ENCODE assay signal across 23 mouse cellular contexts in the genomic region with DNA sequence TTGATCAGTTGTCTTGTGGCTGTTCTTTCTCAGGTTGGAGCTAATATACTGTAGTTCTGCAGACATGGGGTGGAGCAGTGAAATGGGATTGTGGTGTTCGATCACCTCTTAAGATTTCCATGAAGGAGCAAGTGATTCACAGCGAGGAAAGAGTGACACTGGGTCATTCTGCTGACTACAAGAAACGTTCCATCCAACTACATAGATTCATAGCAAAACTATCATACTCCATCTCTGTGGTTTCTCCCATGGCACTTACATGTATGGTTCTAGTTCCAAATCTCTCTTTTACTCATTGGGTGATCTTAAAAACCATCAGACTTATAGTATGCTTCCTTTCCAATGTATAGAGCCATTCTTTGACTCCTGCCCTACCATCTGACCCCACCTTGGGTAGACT. TPM values are rescaled to one million over a fixed set of nuclear protein-coding genes. Genes with fewer than 3 reads are reported as not detected.
DNase-seq lines count a peak whose midpoint lies in the region; ATAC-seq and TF ChIP-seq lines count a peak whose summit lies in the region.
"Had no signal": no experiment of that assay in that cellular context is flagged by ENCODE, and none has a peak within 500 bp of the region (broad histone marks: within the 10 kb centered on the region; RNA-seq: fewer than 3 reads in every experiment).

No protein-coding gene starts in this region.

- in situ Hi-C loops in CH12.LX (cut with MboI; ENCODE audit: low pct_ligation_motif_present, low pct_unique_long_range_greater_than_20kb, low sequenced_read_pairs) = no loop called here

- H3K4me3 ChIP-seq in liver, embryonic 13.5 days (replicated peaks) = no peak overlapping the region
- no peak overlapping the region for H3K4me3 ChIP-seq in liver, postnatal 0 days (ENCODE audit: low read depth, low read length)
- H3K4me3 ChIP-seq in CH12.LX (replicated peaks in 1 of 3; ENCODE audit: low read depth in 2 of 3, low read length in 2 of 3, poor library complexity in 1 of 3) = no peak overlapping the region
- H3K4me3 ChIP-seq: embryonic facial prominence, embryonic 13.5 days; embryonic facial prominence, embryonic 15.5 days; erythroblast, embryonic 14.5 days; forebrain, embryonic 10.5 days; forebrain, embryonic 12.5 days had no signal

- no peaks in the 10 kb centered on the region for H3K36me3 ChIP-seq in liver, embryonic 13.5 days
- H3K36me3 ChIP-seq in liver, postnatal 0 days (replicated peaks; ENCODE audit: insufficient read depth, low read length) = no peaks in the 10 kb centered on the region
- H3K36me3 ChIP-seq in CH12.LX (replicated peaks in 1 of 2; ENCODE audit: control insufficient read depth in 1 of 2, insufficient read depth in 1 of 2, low read length in 1 of 2) = no peaks in the 10 kb centered on the region
- H3K36me3 ChIP-seq: embryonic facial prominence, embryonic 13.5 days; embryonic facial prominence, embryonic 15.5 days; forebrain, embryonic 10.5 days; forebrain, embryonic 12.5 days had no signal

- H3K4me1 ChIP-seq in liver, embryonic 13.5 days (replicated peaks) = peaks cover 28% of the 10 kb centered on the region
- peaks cover 14% of the 10 kb centered on the region for H3K4me1 ChIP-seq in liver, postnatal 0 days (ENCODE audit: insufficient read depth)
- H3K4me1 ChIP-seq in CH12.LX (ENCODE audit: control insufficient read depth in 1 of 2, insufficient read depth in 2 of 2) = peaks cover 12 to 19% of the 10 kb centered on the region in 2 experiments
- H3K4me1 ChIP-seq: embryonic facial prominence, embryonic 13.5 days; embryonic facial prominence, embryonic 15.5 days; forebrain, embryonic 10.5 days; forebrain, embryonic 12.5 days had no signal

- dilution Hi-C loops in CH12.LX (cut with MboI; ENCODE audit: extremely low pct_ligation_motif_present, extremely low pct_unique_long_range_greater_than_20kb, low sequenced_read_pairs) = no loop called here

- ATAC-seq in liver, embryonic 13.5 days (ENCODE audit: low read depth) = no peak
- no peak for ATAC-seq in liver, postnatal 0 days
- ATAC-seq: CD4-positive, CD25-positive, alpha-beta regulatory T cell, adult 4 months; forebrain, embryonic 14.5 days; forebrain, embryonic 16.5 days had no signal

- TF ChIP-seq EP300 in liver, postnatal 0 days (IDR thresholded peaks at IDR 0.05; ENCODE audit: low read depth) = no peak
- no peak; the same call in 1 of the 2 replicates for TF ChIP-seq EP300 in CH12.LX (IDR thresholded peaks at IDR 0.05; ENCODE audit: low read length)

- H3K9ac ChIP-seq in liver, embryonic 13.5 days = no peak overlapping the region
- H3K9ac ChIP-seq in liver, postnatal 0 days (replicated peaks) = no peak overlapping the region
- no peak overlapping the region for H3K9ac ChIP-seq in CH12.LX (ENCODE audit: insufficient read depth, low read depth)
- H3K9ac ChIP-seq: embryonic facial prominence, embryonic 13.5 days; embryonic facial prominence, embryonic 15.5 days; forebrain, embryonic 12.5 days had no signal

- no peaks in the 10 kb centered on the region for H3K27me3 ChIP-seq in liver, embryonic 13.5 days
- no peaks in the 10 kb centered on the region for H3K27me3 ChIP-seq in liver, postnatal 0 days (ENCODE audit: insufficient read depth, low read length)
- H3K27me3 ChIP-seq in CH12.LX (replicated peaks) = no peaks in the 10 kb centered on the region
- H3K27me3 ChIP-seq: embryonic facial prominence, embryonic 13.5 days; embryonic facial prominence, embryonic 15.5 days; forebrain, embryonic 12.5 days had no signal

- 73% methylated on average over 3 of the region's 3 CpGs for WGBS in liver, embryonic 13.5 days (ENCODE audit: insufficient replicate concordance)
- WGBS in liver, postnatal 0 days (ENCODE audit: insufficient replicate concordance) = 88% methylated on average over 3 of the region's 3 CpGs

- TF ChIP-seq RAD21 in CH12.LX (IDR thresholded peaks at IDR 0.05; ENCODE audit: low read depth, low read length) = no peak

- no peak overlapping the region for H3K4me2 ChIP-seq in liver, embryonic 13.5 days
- no peak overlapping the region for H3K4me2 ChIP-seq in liver, postnatal 0 days (ENCODE audit: low read depth, low read length)
- no peak overlapping the region for H3K4me2 ChIP-seq in CH12.LX (ENCODE audit: insufficient read depth, low read depth, poor library complexity, severe bottlenecking)
- H3K4me2 ChIP-seq: embryonic facial prominence, embryonic 13.5 days; embryonic facial prominence, embryonic 15.5 days; forebrain, embryonic 12.5 days had no signal

- no peaks in the 10 kb centered on the region for H3K9me3 ChIP-seq in liver, embryonic 13.5 days (replicated peaks)
- H3K9me3 ChIP-seq in liver, postnatal 0 days (ENCODE audit: low read length) = no peaks in the 10 kb centered on the region
- no peaks in the 10 kb centered on the region for H3K9me3 ChIP-seq in CH12.LX (replicated peaks; ENCODE audit: low read length)
- H3K9me3 ChIP-seq: embryonic facial prominence, embryonic 13.5 days; embryonic facial prominence, embryonic 15.5 days; forebrain, embryonic 10.5 days; forebrain, embryonic 12.5 days had no signal

- no peaks in the 10 kb centered on the region for H3K79me2 ChIP-seq in CH12.LX (replicated peaks; ENCODE audit: control insufficient read depth, extremely low read depth, insufficient read depth, poor library complexity, severe bottlenecking)

- no peak for TF ChIP-seq CTCF in liver, postnatal 0 days (IDR thresholded peaks at IDR 0.05; ENCODE audit: low read depth)
- no peak for TF ChIP-seq CTCF in CH12.LX (conservative IDR thresholded peaks at IDR 0.05 in 1 of 2, IDR thresholded peaks at IDR 0.05 in 1 of 2; ENCODE audit: low read depth in 2 of 2, low read length in 2 of 2)

- no peak for TF ChIP-seq POLR2A in CH12.LX (IDR thresholded peaks at IDR 0.05; ENCODE audit: low read depth, low read length)

- peak; percentile 6 for DNase-seq in heart, adult 11 months
- DNase-seq in heart, adult 9 months (ENCODE audit: low spot score in 2 of 2) = no peak
- DNase-seq in liver, embryonic 13.5 days = no peak
- no peak for DNase-seq in liver, postnatal 0 days
- DNase-seq in CH12.LX (ENCODE audit: extremely low read depth) = no peak
- DNase-seq: adrenal gland, adult 2 months; adrenal gland, postnatal 10 days; adrenal gland, postnatal 25 days; cerebellum, adult 11 months; cerebellum, adult 18-20 months; cerebellum, adult 8-10 months; cerebellum, adult 9-11 months; cerebellum, postnatal 14 days; cerebellum, postnatal 36 days; embryo, embryonic 11 days had no signal

- peak overlapping the region; percentile 36; the same call in 1 of the 2 replicates for H3K27ac ChIP-seq in liver, embryonic 13.5 days
- no peak overlapping the region for H3K27ac ChIP-seq in liver, postnatal 0 days (ENCODE audit: low read depth)
- peak overlapping the region; percentile 74; the same call in 1 of the 2 replicates for H3K27ac ChIP-seq in CH12.LX (ENCODE audit: insufficient read depth, low read depth)
- H3K27ac ChIP-seq: embryonic facial prominence, embryonic 13.5 days; embryonic facial prominence, embryonic 15.5 days; forebrain, embryonic 10.5 days; forebrain, embryonic 12.5 days had no signal

TF ChIP-seq in CH12.LX, 34 proteins besides CTCF, POLR2A, EP300 and RAD21 (continues in another document):
- TF ChIP-seq IRF4 (IDR thresholded peaks at IDR 0.05; ENCODE audit: low read depth, low read length) (peak; percentile 47; the same call in 1 of the 2 replicates), NELFE (IDR thresholded peaks at IDR 0.05; ENCODE audit: low read depth, low read length) (no peak), TBP (conservative IDR thresholded peaks at IDR 0.05; ENCODE audit: low read depth, low read length) (no peak), HCFC1 (IDR thresholded peaks at IDR 0.05; ENCODE audit: low read depth, low read length) (no peak), POLR2AphosphoS2 (IDR thresholded peaks at IDR 0.05; ENCODE audit: low read depth, low read length) (no peak), ZMIZ1 (IDR thresholded peaks at IDR 0.05; ENCODE audit: low read depth, low read length) (no peak), MEF2A (IDR thresholded peaks at IDR 0.05; ENCODE audit: borderline replicate concordance, low read depth, low read length) (0 out of 2 replicates have a peak, but pooled peaks have one; percentile 32), RCOR1 (conservative IDR thresholded peaks at IDR 0.05; ENCODE audit: low read depth, low read length) (no peak), JUND (conservative IDR thresholded peaks at IDR 0.05; ENCODE audit: low read depth, low read length) (peak; percentile 45; the same call in 1 of the 2 replicates), E2F4 (IDR thresholded peaks at IDR 0.05; ENCODE audit: insufficient replicate concordance, low read depth, low read length) (no peak), USF2 (conservative IDR thresholded peaks at IDR 0.05; ENCODE audit: low read depth, low read length) (no peak), USF1 (IDR thresholded peaks at IDR 0.05; ENCODE audit: low read depth, low read length) (no peak), KAT2A (IDR thresholded peaks at IDR 0.05; ENCODE audit: insufficient replicate concordance, low read length) (no peak), ZKSCAN1 (IDR thresholded peaks at IDR 0.05; ENCODE audit: borderline replicate concordance, low read depth, low read length) (no peak), ETS1 (conservative IDR thresholded peaks at IDR 0.05; ENCODE audit: low read depth, low read length) (0 out of 2 replicates have a peak, but pooled peaks have one; percentile 30), ZC3H11A (IDR thresholded peaks at IDR 0.05; ENCODE audit: low read depth, low read length) (no peak), TCF12 (IDR thresholded peaks at IDR 0.05; ENCODE audit: low read depth, low read length) (no peak), MYC (IDR thresholded peaks at IDR 0.05; ENCODE audit: low read depth, low read length) (no peak), ZNF384 (IDR thresholded peaks at IDR 0.05; ENCODE audit: low read depth, low read length) (no peak), NRF1 (IDR thresholded peaks at IDR 0.05; ENCODE audit: low read depth, low read length) (no peak), SMC3 (IDR thresholded peaks at IDR 0.05; ENCODE audit: low read depth, low read length) (no peak), CHD2 (IDR thresholded peaks at IDR 0.05; ENCODE audit: low read length) (peak; percentile 33; the same call in 1 of the 2 replicates)

RNA-seq across cellular contexts. Expression of a gene that starts 14.0 kb away (rescaled TPM):
- polyA plus RNA-seq in liver, embryonic 13.5 days (2015; fragmentation: Nextera tagmentation; extraction: Ambion mirVana) = 45.9 and 47.8 TPM in 2 replicates
- polyA plus RNA-seq in liver, postnatal 0 days (2015; fragmentation: Nextera tagmentation; extraction: Ambion mirVana) = 31.9 and 32.7 TPM in 2 replicates
- total RNA-seq in CH12.LX (2012; rRNA removed) (38.4 and 44.5 TPM in 2 replicates), CH12.LX (2014; rRNA removed) (52.8 and 60.5 TPM in 2 replicates)
- polyA plus RNA-seq in CH12.LX (2012; ENCODE audit: insufficient read length, low read depth) = 44.3 and 46.3 TPM in 2 replicates

RNA-seq across cellular contexts. Expression of a gene that starts 34.5 kb away (rescaled TPM):
- polyA plus RNA-seq in liver, embryonic 13.5 days (2015; fragmentation: Nextera tagmentation; extraction: Ambion mirVana) = 43.9 and 47.6 TPM in 2 replicates
- polyA plus RNA-seq in liver, postnatal 0 days (2015; fragmentation: Nextera tagmentation; extraction: Ambion mirVana) = 40.8 and 40.9 TPM in 2 replicates
- 18.9 and 20.2 TPM in 2 replicates for total RNA-seq in CH12.LX (2012; rRNA removed)
- total RNA-seq in CH12.LX (2014; rRNA removed) = 34.1 and 45.6 TPM in 2 replicates
- 24.9 and 26.7 TPM in 2 replicates for polyA plus RNA-seq in CH12.LX (2012; ENCODE audit: insufficient read length, low read depth)
